Mouse (Mus musculus): ENCODE measurements around the gene Atp13a3. TPM values are rescaled to one million over a fixed set of nuclear protein-coding genes. Genes with fewer than 3 reads are reported as not detected.
A peak's percentile ranks its signal among the peaks of the same experiment; 100 is the strongest.

The Atp13a3 gene
- total RNA-seq, 2 experiments from 2014 or later, result 30.4 to 35.2 TPM

- intact Hi-C loops (cut with DNase I), result loop anchor here (5.0 kb wide), 1 partner anchor 80 kb away; no protein-coding TSS in a partner anchor
- no peak for TF ChIP-seq CTCF (IDR thresholded peaks at IDR 0.05)
- H3K27ac ChIP-seq, result peak overlapping the region; percentile 89
- DNase-seq, result peak; percentile 78
- H3K4me3 ChIP-seq, result peak overlapping the region; percentile 38
These were observed 8.4 kb downstream of the Atp13a3 start for GRCm38 (mm10) chr16:30397127-30398057.

GRCm38 (mm10) chr16:30395136-30395535 lies 10.6 kb downstream of the Atp13a3 start:
- Histone ChIP-seq H3K4me3 (no peak overlapping the region), H3K27ac (no peak overlapping the region)
- intact Hi-C loops (cut with DNase I), result loop anchor here (5.0 kb wide), 1 partner anchor 82 kb away; no protein-coding TSS in a partner anchor
- no peak for DNase-seq
- no peak for TF ChIP-seq CTCF (IDR thresholded peaks at IDR 0.05)

- intact Hi-C loops (cut with DNase I), result no loop called here
- Histone ChIP-seq H3K27ac (no peak overlapping the region), H3K4me3 (no peak overlapping the region)
- no peak for TF ChIP-seq CTCF (IDR thresholded peaks at IDR 0.05)
- peak; percentile 31 for DNase-seq
These were observed 15.0 kb downstream of the Atp13a3 start for GRCm38 (mm10) chr16:30390650-30391340.

GRCm38 (mm10) chr16:30389831-30390649 lies 15.7 kb downstream of the Atp13a3 start:
- H3K4me3 ChIP-seq, result peak overlapping the region; percentile 89
- no peak for DNase-seq
- TF ChIP-seq CTCF (IDR thresholded peaks at IDR 0.05), result no peak
- intact Hi-C loops (cut with DNase I), result no loop called here
- H3K27ac ChIP-seq, result peak overlapping the region; percentile 87

GRCm38 (mm10) chr16:30389210-30389684 lies 16.5 kb downstream of the Atp13a3 start:
- Histone ChIP-seq H3K27ac (peak overlapping the region; percentile 87), H3K4me3 (peak overlapping the region; percentile 89)
- no peak for TF ChIP-seq CTCF (IDR thresholded peaks at IDR 0.05)
- intact Hi-C loops (cut with DNase I), result no loop called here
- peak; percentile 36 for DNase-seq

GRCm38 (mm10) chr16:30388522-30389209 lies 17.1 kb downstream of the Atp13a3 start:
- Histone ChIP-seq H3K4me3 (peak overlapping the region; percentile 89), H3K27ac (peak overlapping the region; percentile 87)
- TF ChIP-seq CTCF (IDR thresholded peaks at IDR 0.05), result no peak
- intact Hi-C loops (cut with DNase I), result no loop called here
- DNase-seq, result peak; percentile 93

DNA sequence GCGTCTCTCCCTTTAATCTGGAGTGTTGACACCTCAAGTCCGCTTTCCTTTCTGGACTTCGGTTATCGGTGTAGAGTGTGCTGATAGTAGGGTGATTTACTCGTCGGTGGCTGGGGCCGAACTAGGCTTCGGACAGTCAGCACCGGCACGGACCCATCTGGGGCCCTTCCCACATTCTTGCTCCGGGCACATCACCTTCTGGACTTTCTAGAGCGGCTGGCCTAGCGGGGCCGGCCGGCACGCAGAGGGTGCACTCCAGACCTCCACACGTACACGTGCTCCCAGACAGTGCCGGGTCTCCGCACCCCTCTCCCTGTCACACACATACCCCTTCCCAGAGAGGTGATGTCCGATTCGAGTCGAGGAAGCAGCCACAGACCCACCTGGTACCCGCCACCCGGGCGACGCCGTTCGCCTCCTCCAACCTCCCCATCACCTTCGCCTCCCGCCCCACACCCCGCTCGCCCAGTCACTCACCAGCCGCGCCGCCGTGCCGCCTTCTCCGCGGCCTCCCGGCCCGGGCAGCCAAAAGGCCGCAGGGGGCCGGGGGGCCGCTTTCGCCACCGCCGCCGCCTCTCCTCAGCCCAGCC lies 17.8 kb downstream of the Atp13a3 start:
- TF ChIP-seq CTCF (IDR thresholded peaks at IDR 0.05), result no peak
- intact Hi-C loops (cut with DNase I), result no loop called here
- peak; percentile 55 for DNase-seq
- peak overlapping the region; percentile 87 for H3K27ac ChIP-seq
- H3K4me3 ChIP-seq, result peak overlapping the region; percentile 89

GRCm38 (mm10) chr16:30386911-30387439 lies 18.8 kb downstream of the Atp13a3 start:
- intact Hi-C loops (cut with DNase I), result no loop called here
- no peak for DNase-seq
- TF ChIP-seq CTCF (IDR thresholded peaks at IDR 0.05), result no peak

DNA sequence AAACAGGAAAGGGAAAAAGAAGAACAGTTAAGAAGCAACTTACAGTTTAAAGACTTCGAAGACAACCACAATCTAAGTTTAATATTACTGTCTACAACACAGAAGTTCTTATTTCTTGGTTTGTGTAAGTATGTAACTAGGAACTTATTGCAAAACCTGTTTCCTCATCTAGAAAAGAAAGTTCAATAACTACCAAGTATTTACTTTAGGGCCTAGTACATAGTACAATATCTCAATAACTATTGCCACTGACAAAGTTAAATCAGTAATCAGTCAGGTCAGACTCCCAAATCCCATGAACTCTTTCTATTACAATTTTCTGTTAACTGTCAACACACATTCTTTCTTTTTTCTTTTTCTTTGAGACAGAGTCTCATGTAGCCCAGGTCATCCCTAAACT lies 20.2 kb downstream of the Atp13a3 start:
- DNase-seq, result no peak
- no peak overlapping the region for H3K4me3 ChIP-seq
- no peak for TF ChIP-seq CTCF (IDR thresholded peaks at IDR 0.05)
- H3K27ac ChIP-seq, result no peak overlapping the region
- intact Hi-C loops (cut with DNase I), result no loop called here

More at GRCm38 (mm10) chr16:30386911-30387439, 18.8 kb downstream of the Atp13a3 start:
- H3K4me3 ChIP-seq, result peak overlapping the region; percentile 89
- no peak overlapping the region for H3K27ac ChIP-seq

GRCm38 (mm10) chr16:30376237-30376636 lies 29.5 kb downstream of the Atp13a3 start:
- Histone ChIP-seq H3K27ac (no peak overlapping the region), H3K4me3 (no peak overlapping the region)
- intact Hi-C loops (cut with DNase I), result loop anchor here (10.0 kb wide), 1 partner anchor 121 kb away; no protein-coding TSS in a partner anchor
- DNase-seq, result no peak
- TF ChIP-seq CTCF (IDR thresholded peaks at IDR 0.05), result no peak

DNA sequence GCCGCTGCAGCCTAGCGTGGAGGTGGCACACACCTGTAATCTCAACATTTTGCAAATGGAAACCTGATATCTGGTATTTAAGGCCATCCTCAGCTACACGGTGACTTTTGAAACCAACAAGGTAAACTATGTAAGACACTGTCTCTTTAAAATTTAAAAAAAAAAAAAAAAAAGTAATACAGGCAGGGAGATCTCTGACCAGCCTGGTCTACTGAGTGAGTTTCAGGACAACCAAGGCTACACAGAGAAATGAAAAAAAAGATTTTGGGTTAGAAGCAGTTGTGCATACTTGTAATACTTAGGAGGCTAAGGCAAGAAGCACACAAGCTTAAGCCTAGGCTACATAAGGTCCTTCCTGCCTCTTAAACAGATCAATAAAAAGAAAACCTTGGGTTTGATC lies 30.8 kb downstream of the Atp13a3 start:
- no peak for TF ChIP-seq CTCF (IDR thresholded peaks at IDR 0.05)
- DNase-seq, result no peak
- H3K27ac ChIP-seq, result no peak overlapping the region
- H3K4me3 ChIP-seq, result no peak overlapping the region
- intact Hi-C loops (cut with DNase I), result loop anchor here (1.0 to 10.0 kb wide), 2 partner anchors 120 to 129 kb away; no protein-coding TSS in a partner anchor
